Mouse (Mus musculus) stomach, postnatal 0 days (tissue): ENCODE results near the gene Krtap2-4. TPM values are rescaled to one million over a fixed set of nuclear protein-coding genes. Genes with fewer than 3 reads are reported as not detected.
A peak's percentile ranks its signal among the peaks of the same experiment; 100 is the strongest.
"Not testable (repeated sequence)": the region's sequence is repeated elsewhere in the genome, so short reads cannot be mapped to it uniquely, and the experiment has no call there.

ENCODE experiments used
- ATAC-seq: fragments of 200-750 bp; cut with Nextera tagmentation; 2 replicates; pipeline ENCODE4 v1.8.0; 2017; ENCODE audit not compliant: low FRiP score, low TSS enrichment
- DNase-seq: peaks from one replicate; pipeline ENCODE4 v3.0.0-alpha.2; 2016; ENCODE audit warnings: low spot score
- H3K27ac ChIP-seq: fragments of 300-500 bp; sonication (generic); replicated peaks from 2 replicates; pipeline ENCODE4 v1.5.1; 2014; ENCODE audit warnings: mild to moderate bottlenecking, control low read depth
- H3K27me3 ChIP-seq: fragments of 300-500 bp; sonication (generic); 2 replicates; pipeline ENCODE4 v1.6.1; 2014; ENCODE audit warnings: low read length; ENCODE audit not compliant: control insufficient read depth, insufficient read depth
- H3K36me3 ChIP-seq: fragments of 300-500 bp; sonication (generic); 2 replicates; pipeline ENCODE4 v1.6.1; 2014; ENCODE audit warnings: low read length, mixed read lengths; ENCODE audit not compliant: control insufficient read depth, insufficient read depth
- H3K4me1 ChIP-seq: fragments of 300-500 bp; sonication (generic); replicated peaks from 2 replicates; pipeline ENCODE4 v1.6.1; 2014; ENCODE audit warnings: antibody characterized with exemption; ENCODE audit not compliant: control insufficient read depth, insufficient read depth
- H3K4me2 ChIP-seq: fragments of 300-500 bp; sonication (generic); replicated peaks from 2 replicates; pipeline ENCODE4 v1.6.1; 2014; ENCODE audit warnings: low read depth, mild to moderate bottlenecking, control low read depth, moderate library complexity
- H3K4me3 ChIP-seq: fragments of 300-500 bp; sonication (generic); 2 replicates; pipeline ENCODE4 v1.5.1; 2014; ENCODE audit warnings: low read depth, low read length, control low read depth
- H3K9ac ChIP-seq: fragments of 300-500 bp; sonication (generic); 2 replicates; pipeline ENCODE4 v1.6.1; 2014; ENCODE audit warnings: mild to moderate bottlenecking, low read length, control low read depth, mixed read lengths
- H3K9me3 ChIP-seq: fragments of 300-500 bp; sonication (generic); 2 replicates; pipeline ENCODE4 v1.6.1; 2016; ENCODE audit warnings: low read length; ENCODE audit not compliant: control insufficient read depth
- CTCF ChIP-seq: IDR thresholded peaks from 2 replicates; pipeline ENCODE4 v1.5.1; 2016; ENCODE audit warnings: antibody characterized with exemption, low read depth, mild to moderate bottlenecking, moderate library complexity
- EP300 ChIP-seq: optimal IDR thresholded peaks from 2 replicates; pipeline ENCODE3; 2016; ENCODE audit warnings: antibody characterized with exemption
- WGBS: fragments of 180-500 bp; shearing (Covaris S2); extraction: QIAGEN DNeasy Blood & Tissue Kit; methylation state at CpG from one replicate; pipeline ENCODE4 v1.1.7; 2014; 5-methylcytosine and 5-hydroxymethylcytosine counted together
- polyA plus RNA-seq: library from polyadenylated mRNA; unstranded; fragments of >200 nt; fragmentation: Nextera tagmentation; extraction: Ambion mirVana; gene quantifications from 2 replicates; pipeline ENCODE4 v1.2.1, GENCODE M21; 2015

The Krtap2-4 gene
- not detected in 2 replicates for polyA plus RNA-seq

DNA sequence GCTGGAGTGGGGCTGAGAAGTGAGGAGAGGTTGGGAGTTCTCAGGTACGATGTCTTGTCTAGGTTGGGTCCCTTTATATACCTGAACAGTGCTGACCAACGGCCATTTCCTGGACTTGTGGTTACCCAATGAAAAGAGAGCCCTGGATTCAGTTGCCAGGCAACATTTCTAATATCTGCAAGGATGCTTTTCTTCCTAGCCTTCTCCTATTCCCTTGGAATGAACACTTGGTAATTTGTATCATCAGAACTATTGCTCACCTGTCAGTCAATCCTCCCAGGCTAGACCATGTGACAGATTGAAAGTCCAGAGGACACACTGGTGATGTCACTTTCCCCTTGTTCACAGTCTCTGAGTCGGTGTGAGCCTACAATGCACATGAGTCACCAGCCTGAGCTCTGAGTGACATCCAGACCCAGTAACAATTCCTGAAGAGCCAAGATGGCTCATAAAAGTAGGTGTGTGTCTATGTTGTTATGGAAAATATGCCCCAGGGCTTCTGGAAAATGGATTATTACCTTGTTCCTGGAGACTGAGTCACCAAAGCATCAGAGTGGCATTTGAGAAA, at the start of gene Krtap2-4:
TSS of gene Krtap2-4 (minus strand) at position 51 of the 568 bp plus-strand sequence.
- DNase-seq (no peak), ATAC-seq (peak; percentile 90)
- H3K27me3 ChIP-seq, result no peaks in the 10 kb centered on the region
- no peak within 1 kb of the TSS for H3K4me3 ChIP-seq
- no peaks in the 10 kb centered on the region for H3K4me1 ChIP-seq
- H3K36me3 ChIP-seq, result no peaks in the 10 kb centered on the region
- H3K9me3 ChIP-seq, result no peaks in the 10 kb centered on the region
- TF ChIP-seq CTCF (no peak), EP300 (no peak)
- WGBS, result 65% methylated on average over 3 of the region's 3 CpGs
- no peak within 1 kb of the TSS for H3K27ac ChIP-seq
- H3K9ac ChIP-seq, result no peak within 1 kb of the TSS
- H3K4me2 ChIP-seq, result no peak within 1 kb of the TSS

DNA sequence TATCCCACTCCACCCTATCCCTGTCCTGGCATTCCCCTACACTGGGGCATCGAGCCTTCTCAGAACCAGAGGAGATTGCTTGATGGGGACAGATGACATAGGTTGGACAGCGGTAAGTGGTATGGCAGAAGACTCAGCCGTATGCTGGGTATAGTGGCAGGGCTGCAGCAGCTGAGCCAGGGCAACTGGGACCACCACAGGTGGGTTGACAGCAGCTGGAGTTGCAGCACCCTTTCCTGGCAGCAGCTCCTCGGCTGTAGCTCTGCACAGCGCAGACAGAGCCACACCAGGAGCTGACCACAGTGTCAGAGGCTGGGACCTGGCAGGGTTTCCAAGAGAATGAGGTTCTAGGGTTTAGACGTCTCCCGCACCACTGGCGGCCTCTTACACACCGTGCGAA, 48.2 kb upstream of the Krtap2-4 start:
- H3K27me3 ChIP-seq, result no peaks in the 10 kb centered on the region
- no peak overlapping the region for H3K4me2 ChIP-seq
- no peak overlapping the region for H3K27ac ChIP-seq
- WGBS, result 79% methylated on average over 10 of the region's 10 CpGs
- no peak for TF ChIP-seq CTCF
- no peak for TF ChIP-seq EP300
- ATAC-seq, result no peak
- H3K36me3 ChIP-seq, result no peaks in the 10 kb centered on the region
- no peak for DNase-seq
- no peaks in the 10 kb centered on the region for H3K9me3 ChIP-seq
- no peak overlapping the region for H3K9ac ChIP-seq
- H3K4me3 ChIP-seq, result no peak overlapping the region
- H3K4me1 ChIP-seq, result no peaks in the 10 kb centered on the region

GRCm38 (mm10) chr11:99659256-99659655, 44.6 kb upstream of the Krtap2-4 start:
- no peak overlapping the region for H3K27ac ChIP-seq
- no peaks in the 10 kb centered on the region for H3K27me3 ChIP-seq
- no peaks in the 10 kb centered on the region for H3K36me3 ChIP-seq
- no peaks in the 10 kb centered on the region for H3K9me3 ChIP-seq
- DNase-seq (no peak), ATAC-seq (no peak)
- H3K4me1 ChIP-seq, result no peaks in the 10 kb centered on the region
- no peak overlapping the region for H3K4me2 ChIP-seq
- TF ChIP-seq EP300, result no peak
- TF ChIP-seq CTCF, result no peak
- no peak overlapping the region for H3K9ac ChIP-seq
- no peak overlapping the region for H3K4me3 ChIP-seq
- WGBS, result 68% methylated on average over 4 of the region's 4 CpGs

DNA sequence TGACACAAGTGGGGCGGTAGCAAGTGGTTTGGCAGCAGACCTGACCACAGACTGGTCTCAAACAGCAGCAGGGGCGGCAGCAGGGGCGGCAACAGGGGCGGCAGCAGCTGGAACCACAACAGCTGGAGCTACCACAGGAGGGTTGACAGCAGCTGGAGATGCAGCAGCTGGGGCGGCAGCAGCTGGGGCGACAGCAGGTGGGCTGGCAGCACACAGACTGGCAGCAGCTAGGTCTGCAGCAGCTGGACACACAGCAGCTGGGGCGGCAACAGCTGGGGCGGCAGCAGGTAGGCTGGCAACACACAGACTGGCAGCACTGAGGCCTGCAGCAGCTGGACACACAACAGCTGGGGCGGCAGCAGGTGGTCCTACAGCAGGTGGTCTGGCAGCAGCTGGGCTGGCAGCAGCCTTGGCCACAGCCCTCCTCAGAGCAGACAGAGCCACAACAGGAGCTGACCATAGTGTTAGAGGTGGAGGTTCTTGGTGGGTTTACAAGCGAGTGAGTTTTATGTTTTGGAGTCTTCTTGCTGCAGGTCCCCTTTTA, 43.9 kb upstream of the Krtap2-4 start, which contains the start of gene Gm11563:
TSS of gene Gm11563 (minus strand) at position 494 of the 544 bp plus-strand sequence.
- WGBS, result 58% methylated on average over 10 of the region's 10 CpGs
- not testable (repeated sequence) for H3K36me3 ChIP-seq, H3K9me3 ChIP-seq, H3K4me1 ChIP-seq, H3K9ac ChIP-seq, H3K4me2 ChIP-seq, H3K27me3 ChIP-seq, DNase-seq, H3K4me3 ChIP-seq, H3K27ac ChIP-seq, ATAC-seq

DNA sequence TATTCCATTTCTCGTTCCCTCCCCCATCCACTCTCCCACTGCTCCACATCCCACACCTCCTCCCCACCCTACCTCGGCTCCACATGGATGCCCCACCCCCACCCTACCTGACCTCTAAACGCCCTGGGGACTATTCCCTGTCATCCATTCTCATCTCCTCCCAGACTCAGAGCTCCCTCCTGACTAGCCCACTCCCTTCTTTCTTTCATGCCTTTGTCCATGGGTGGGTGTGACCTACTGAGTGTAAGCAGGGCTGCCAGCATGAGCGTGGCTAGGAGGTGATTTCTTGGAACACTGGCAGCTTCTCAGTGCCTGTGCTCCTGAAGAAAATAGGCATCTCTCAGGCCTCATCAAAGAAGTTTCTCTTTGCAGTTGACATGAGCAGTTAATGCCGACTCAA, 42.4 kb upstream of the Krtap2-4 start:
- no peaks in the 10 kb centered on the region for H3K9me3 ChIP-seq
- H3K27me3 ChIP-seq, result no peaks in the 10 kb centered on the region
- ATAC-seq, result no peak
- no peaks in the 10 kb centered on the region for H3K36me3 ChIP-seq
- TF ChIP-seq CTCF, result no peak
- TF ChIP-seq EP300, result no peak
- H3K4me2 ChIP-seq, result no peak overlapping the region
- WGBS, result 39% methylated on average over 5 of the region's 5 CpGs
- H3K9ac ChIP-seq, result no peak overlapping the region
- H3K27ac ChIP-seq, result no peak overlapping the region
- no peak overlapping the region for H3K4me3 ChIP-seq
- DNase-seq, result no peak
- no peaks in the 10 kb centered on the region for H3K4me1 ChIP-seq

DNA sequence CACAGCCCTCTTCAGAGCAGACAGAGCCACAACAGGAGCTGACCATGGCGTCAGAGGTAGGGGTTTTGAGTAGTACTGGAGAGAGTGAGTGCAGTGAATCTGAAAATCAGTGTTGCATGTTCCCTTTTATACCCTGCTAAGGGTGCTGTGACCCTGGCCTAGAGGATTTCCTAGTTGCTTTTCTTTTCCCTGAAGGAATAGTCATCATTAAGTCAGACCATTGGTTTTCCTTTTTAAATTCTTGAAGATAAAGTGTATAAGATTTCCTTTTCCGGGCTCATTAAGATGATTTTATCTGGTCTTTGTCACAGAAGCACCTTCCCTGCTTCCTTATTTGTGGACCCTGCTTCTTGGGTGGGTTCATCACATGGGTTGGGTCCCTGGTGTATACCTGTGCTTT, 35.5 kb upstream of the Krtap2-4 start, which contains the start of gene Gm11555:
TSS of gene Gm11555 (minus strand) at position 101 of the 400 bp plus-strand sequence.
- Histone ChIP-seq H3K27me3 (no peaks in the 10 kb centered on the region), H3K27ac (no peak within 1 kb of the TSS), H3K4me1 (no peaks in the 10 kb centered on the region), H3K36me3 (no peaks in the 10 kb centered on the region), H3K4me3 (no peak within 1 kb of the TSS), H3K9ac (no peak within 1 kb of the TSS), H3K9me3 (no peaks in the 10 kb centered on the region), H3K4me2 (no peak within 1 kb of the TSS)
- 92% methylated on average over 2 of the region's 2 CpGs for WGBS
- no peak for ATAC-seq
- DNase-seq, result no peak
- no peak for TF ChIP-seq CTCF
- TF ChIP-seq EP300, result no peak
